Mouse (Mus musculus): Measurements from ENCODE around the gene Myom1. TPM values are rescaled to one million over a fixed set of nuclear protein-coding genes. Genes with fewer than 3 reads are reported as not detected.

Gene Myom1
- polyA plus RNA-seq, 1 experiment, result 2.4 TPM

- Histone ChIP-seq H3K27me3 (ENCODE audit: control insufficient read depth, insufficient read depth, low read length) (no peaks in the 10 kb centered on the region), H3K4me3 (replicated peaks; ENCODE audit: insufficient read depth, low read depth, low read length) (peak within 1 kb of the TSS; percentile 96), H3K27ac (ENCODE audit: insufficient read depth, low read length) (peak within 1 kb of the TSS; percentile 99), H3K4me1 (ENCODE audit: control insufficient read depth, insufficient read depth, low read length) (no peaks in the 10 kb centered on the region)
- WGBS, result 14% methylated on average over 14 of the region's 14 CpGs
- DNase-seq, result no peak
- TF ChIP-seq POLR2A (IDR thresholded peaks at IDR 0.05; ENCODE audit: borderline replicate concordance, insufficient read depth, low read length) (no peak), CTCF (IDR thresholded peaks at IDR 0.05; ENCODE audit: borderline replicate concordance, insufficient read depth, low read depth, low read length) (no peak)
These were observed 286 bp downstream of the Myom1 start, which contains the start of gene Myl12a for GRCm38 (mm10) chr17:71002744-71003094. TSS of gene Myl12a (minus strand) at chr17:71002878.

- no peaks in the 10 kb centered on the region for H3K4me1 ChIP-seq (ENCODE audit: control insufficient read depth, insufficient read depth, low read length)
- no peaks in the 10 kb centered on the region for H3K27me3 ChIP-seq (ENCODE audit: control insufficient read depth, insufficient read depth, low read length)
- no peak overlapping the region for H3K4me3 ChIP-seq (replicated peaks; ENCODE audit: insufficient read depth, low read depth, low read length)
- H3K27ac ChIP-seq (ENCODE audit: insufficient read depth, low read length), result no peak overlapping the region
- no peak for DNase-seq
- 74% methylated on average over 4 of the region's 4 CpGs for WGBS
- TF ChIP-seq CTCF (IDR thresholded peaks at IDR 0.05; ENCODE audit: borderline replicate concordance, insufficient read depth, low read depth, low read length) (no peak), POLR2A (IDR thresholded peaks at IDR 0.05; ENCODE audit: borderline replicate concordance, insufficient read depth, low read length) (no peak)
These were observed 679 bp downstream of the Myom1 start for GRCm38 (mm10) chr17:71003112-71003511.

DNA sequence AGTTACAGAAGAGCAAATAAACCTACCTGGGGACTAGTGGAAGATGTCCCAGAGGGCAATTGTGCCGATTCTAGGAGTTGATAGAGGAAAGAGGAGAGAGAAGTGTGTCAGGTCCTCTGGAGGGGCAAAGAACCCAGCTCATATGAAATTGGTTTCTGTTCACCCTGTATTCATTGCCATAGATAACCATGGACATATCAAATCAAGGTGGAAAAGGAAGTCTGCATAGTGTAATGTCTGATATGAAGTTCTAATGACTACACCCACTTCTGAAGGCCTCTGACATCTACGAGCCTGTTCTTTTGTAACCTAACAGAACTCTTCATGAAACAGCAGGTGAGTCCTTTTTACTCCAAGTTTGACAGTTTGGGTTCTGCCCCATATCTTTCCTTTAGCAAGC lies 1.3 kb downstream of the Myom1 start:
- 91% methylated on average over 2 of the region's 2 CpGs for WGBS
- no peaks in the 10 kb centered on the region for H3K27me3 ChIP-seq (ENCODE audit: control insufficient read depth, insufficient read depth, low read length)
- no peak overlapping the region for H3K4me3 ChIP-seq (replicated peaks; ENCODE audit: insufficient read depth, low read depth, low read length)
- H3K27ac ChIP-seq (ENCODE audit: insufficient read depth, low read length), result no peak overlapping the region
- no peak for TF ChIP-seq POLR2A (IDR thresholded peaks at IDR 0.05; ENCODE audit: borderline replicate concordance, insufficient read depth, low read length)
- TF ChIP-seq CTCF (IDR thresholded peaks at IDR 0.05; ENCODE audit: borderline replicate concordance, insufficient read depth, low read depth, low read length), result no peak
- DNase-seq, result no peak
- no peaks in the 10 kb centered on the region for H3K4me1 ChIP-seq (ENCODE audit: control insufficient read depth, insufficient read depth, low read length)

DNA sequence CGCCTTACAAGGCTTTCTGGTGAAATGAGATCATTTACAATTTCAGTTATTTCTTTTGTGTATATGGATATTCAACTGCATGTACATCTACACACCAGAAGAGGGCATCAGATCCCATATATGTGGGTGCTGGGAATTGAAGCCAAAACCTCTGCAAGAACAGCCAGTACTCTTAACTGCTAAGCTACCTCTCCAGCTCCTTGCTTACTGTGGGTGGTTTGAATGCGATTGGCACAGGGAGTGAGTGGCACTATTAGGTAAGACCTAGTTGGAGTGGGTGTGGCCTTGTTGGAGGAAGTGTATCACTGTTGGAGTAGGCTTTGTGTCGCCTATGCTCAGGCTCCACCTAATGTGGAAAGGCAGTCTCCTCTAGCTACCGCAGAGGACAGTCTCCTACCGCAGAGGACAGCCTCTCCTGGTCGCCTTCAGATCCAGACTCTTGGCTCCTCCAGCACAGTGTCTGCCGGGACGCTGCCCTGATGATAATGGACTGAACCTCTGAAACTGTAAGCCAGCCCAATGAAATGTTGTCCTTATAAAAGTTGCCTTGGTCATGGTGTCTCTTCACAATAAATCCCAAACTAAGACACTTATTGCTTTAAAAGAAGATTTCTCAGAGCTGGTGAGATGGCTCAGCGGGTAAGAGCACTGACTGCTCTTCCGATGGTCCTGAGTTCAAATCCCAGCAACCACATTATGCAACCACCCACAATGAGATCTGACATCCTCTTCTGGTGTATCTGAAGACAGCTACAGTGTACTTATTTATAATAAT lies 1.9 kb downstream of the Myom1 start:
- H3K4me1 ChIP-seq (ENCODE audit: control insufficient read depth, insufficient read depth, low read length), result no peaks in the 10 kb centered on the region
- H3K27ac ChIP-seq (ENCODE audit: insufficient read depth, low read length), result no peak overlapping the region
- H3K27me3 ChIP-seq (ENCODE audit: control insufficient read depth, insufficient read depth, low read length), result no peaks in the 10 kb centered on the region
- H3K4me3 ChIP-seq (replicated peaks; ENCODE audit: insufficient read depth, low read depth, low read length), result no peak overlapping the region
- no peak for TF ChIP-seq CTCF (IDR thresholded peaks at IDR 0.05; ENCODE audit: borderline replicate concordance, insufficient read depth, low read depth, low read length)
- no peak for TF ChIP-seq POLR2A (IDR thresholded peaks at IDR 0.05; ENCODE audit: borderline replicate concordance, insufficient read depth, low read length)
- WGBS, result 95% methylated on average over 10 of the region's 10 CpGs
- DNase-seq, result no peak

GRCm38 (mm10) chr17:71006976-71007375 lies 4.5 kb downstream of the Myom1 start:
- no peak overlapping the region for H3K27ac ChIP-seq (ENCODE audit: insufficient read depth, low read length)
- DNase-seq, result no peak
- no peaks in the 10 kb centered on the region for H3K4me1 ChIP-seq (ENCODE audit: control insufficient read depth, insufficient read depth, low read length)
- TF ChIP-seq POLR2A (IDR thresholded peaks at IDR 0.05; ENCODE audit: borderline replicate concordance, insufficient read depth, low read length), result no peak
- no peak for TF ChIP-seq CTCF (IDR thresholded peaks at IDR 0.05; ENCODE audit: borderline replicate concordance, insufficient read depth, low read depth, low read length)
- H3K4me3 ChIP-seq (replicated peaks; ENCODE audit: insufficient read depth, low read depth, low read length), result no peak overlapping the region
- no peaks in the 10 kb centered on the region for H3K27me3 ChIP-seq (ENCODE audit: control insufficient read depth, insufficient read depth, low read length)
- WGBS, result 88% methylated on average over 5 of the region's 5 CpGs

GRCm38 (mm10) chr17:71008676-71009075 lies 6.2 kb downstream of the Myom1 start:
- Histone ChIP-seq H3K27ac (ENCODE audit: insufficient read depth, low read length) (no peak overlapping the region), H3K4me1 (ENCODE audit: control insufficient read depth, insufficient read depth, low read length) (no peaks in the 10 kb centered on the region), H3K4me3 (replicated peaks; ENCODE audit: insufficient read depth, low read depth, low read length) (no peak overlapping the region), H3K27me3 (ENCODE audit: control insufficient read depth, insufficient read depth, low read length) (no peaks in the 10 kb centered on the region)
- no peak for TF ChIP-seq CTCF (IDR thresholded peaks at IDR 0.05; ENCODE audit: borderline replicate concordance, insufficient read depth, low read depth, low read length)
- DNase-seq, result no peak
- 81% methylated on average over 3 of the region's 3 CpGs for WGBS

- no peak for DNase-seq
- Histone ChIP-seq H3K4me1 (ENCODE audit: control insufficient read depth, insufficient read depth, low read length) (0 out of 2 replicates have a peak, but pooled peaks cover 2% of the 10 kb centered on the region), H3K4me3 (replicated peaks; ENCODE audit: insufficient read depth, low read depth, low read length) (no peak overlapping the region), H3K27me3 (ENCODE audit: control insufficient read depth, insufficient read depth, low read length) (no peaks in the 10 kb centered on the region), H3K27ac (ENCODE audit: insufficient read depth, low read length) (no peak overlapping the region)
- WGBS, result 56% methylated on average over 1 of the region's 1 CpGs
- TF ChIP-seq CTCF (IDR thresholded peaks at IDR 0.05; ENCODE audit: borderline replicate concordance, insufficient read depth, low read depth, low read length), result no peak
- TF ChIP-seq POLR2A (IDR thresholded peaks at IDR 0.05; ENCODE audit: borderline replicate concordance, insufficient read depth, low read length), result no peak
These were observed 7.3 kb downstream of the Myom1 start for GRCm38 (mm10) chr17:71009751-71010150.

GRCm38 (mm10) chr17:71010646-71011242 lies 8.3 kb downstream of the Myom1 start:
- no peak for DNase-seq
- no peak overlapping the region for H3K4me3 ChIP-seq (replicated peaks; ENCODE audit: insufficient read depth, low read depth, low read length)
- no peak for TF ChIP-seq CTCF (IDR thresholded peaks at IDR 0.05; ENCODE audit: borderline replicate concordance, insufficient read depth, low read depth, low read length)
- H3K4me1 ChIP-seq (ENCODE audit: control insufficient read depth, insufficient read depth, low read length), result 0 out of 2 replicates have a peak, but pooled peaks cover 2% of the 10 kb centered on the region
- 63% methylated on average over 7 of the region's 7 CpGs for WGBS
- H3K27ac ChIP-seq (ENCODE audit: insufficient read depth, low read length), result no peak overlapping the region
- no peaks in the 10 kb centered on the region for H3K27me3 ChIP-seq (ENCODE audit: control insufficient read depth, insufficient read depth, low read length)

Data from cerebellum, adult 2 months (tissue).